Mouse (Mus musculus) kidney, postnatal 25 days (tissue): Measurements from ENCODE around the gene Tgoln1.

Experiments used
- DNase-seq, 2 experiments: peaks; one replicate each; pipeline ENCODE4 v3.0.0; 2021; ENCODE audit warnings: mixed read lengths in 2 of 2

Tgoln1 gene

DNA sequence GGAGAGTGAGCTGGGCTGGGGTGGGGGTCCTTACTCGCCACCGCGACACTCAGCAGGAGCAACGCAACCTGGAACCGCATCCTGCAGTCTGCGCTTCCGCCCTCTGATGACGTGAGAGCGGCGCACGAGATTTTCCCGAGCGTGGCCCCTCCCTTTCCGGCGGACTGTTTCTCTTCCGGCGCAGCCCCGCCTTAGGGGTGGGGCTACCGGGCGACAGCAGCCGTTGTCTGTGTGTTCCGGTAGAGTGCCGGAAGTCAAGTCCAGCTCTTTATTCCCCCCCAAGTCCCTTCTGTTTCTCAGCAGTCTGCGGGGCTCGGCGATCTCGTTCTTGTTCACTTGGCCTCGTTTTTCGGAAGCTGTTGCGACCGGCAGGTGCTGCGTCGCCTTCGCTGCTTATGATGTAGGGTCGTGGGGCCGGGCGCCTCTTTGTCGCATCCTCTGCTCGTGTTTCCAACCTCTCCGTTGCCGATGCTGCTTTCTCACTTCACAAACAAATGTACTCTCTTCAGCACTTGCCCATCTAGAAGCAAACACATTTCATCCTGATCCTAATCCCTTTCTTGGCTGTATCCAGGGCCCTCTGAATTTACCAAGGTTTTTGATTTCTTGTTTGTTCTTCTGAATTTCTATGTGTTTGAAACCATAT, at the start of gene Tgoln1:
Gene Tgoln1 (minus strand): TSS at position 358 of the 646 bp plus-strand sequence.
- peak; percentile 96 to 97 for DNase-seq

DNA sequence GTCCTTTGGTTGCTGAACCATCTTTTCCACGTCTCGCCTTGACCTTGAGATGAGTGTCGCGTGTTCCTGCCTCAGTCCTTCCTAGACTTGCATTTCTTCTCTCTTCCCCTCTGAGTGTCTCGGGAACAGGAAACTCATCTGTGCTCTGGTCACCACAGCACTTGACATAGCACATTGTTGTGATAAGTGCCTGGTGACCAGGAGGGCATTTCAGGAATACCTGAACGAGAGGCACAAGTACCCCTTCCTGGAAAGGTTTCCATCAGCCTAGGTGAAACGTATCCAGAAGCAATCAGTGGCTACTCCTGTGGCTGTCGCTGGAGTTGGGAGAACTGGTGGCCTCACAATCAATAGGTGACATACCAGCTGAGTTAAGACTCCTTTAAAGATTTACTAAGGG, 47.5 kb upstream of the Tgoln1 start:
- peak in 1 of 2 experiments; percentile 32 for DNase-seq

DNA sequence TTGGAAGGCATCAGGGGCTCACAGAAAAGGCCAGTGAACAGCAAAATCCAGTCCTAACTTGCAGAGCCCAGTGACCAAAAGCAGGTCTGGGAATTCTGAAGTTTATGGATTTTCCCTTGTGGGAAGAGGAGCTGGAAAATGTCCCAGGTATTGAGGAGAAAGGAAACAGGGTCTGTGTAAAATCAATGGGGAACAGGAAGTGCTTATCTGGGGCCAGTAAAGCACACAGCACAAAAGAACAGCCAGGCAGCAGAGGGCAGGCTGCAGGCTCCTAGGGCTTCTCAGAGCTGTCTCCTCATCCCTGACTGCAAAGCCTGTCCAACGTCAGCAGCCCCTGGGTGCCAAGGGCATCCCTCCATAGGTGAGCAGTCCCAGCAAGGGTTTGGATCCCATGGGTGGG, 46.2 kb upstream of the Tgoln1 start:
- DNase-seq, result peak in 1 of 2 experiments; percentile 62

DNA sequence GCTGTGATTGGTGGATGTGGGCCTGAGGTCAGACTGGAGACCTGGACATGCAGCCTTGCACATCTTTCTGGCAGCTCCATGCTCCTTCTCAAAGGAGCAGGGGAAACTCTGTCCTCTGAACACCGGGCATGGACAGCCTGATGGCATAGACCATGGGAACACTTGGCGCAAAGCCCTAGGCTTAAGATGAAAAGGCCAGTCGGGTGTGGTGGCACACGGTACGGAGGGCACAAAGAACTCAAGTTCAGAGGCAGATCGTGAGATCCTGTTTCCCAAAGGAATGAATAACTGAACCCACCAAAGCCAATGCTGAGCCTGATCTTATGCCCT, 43.6 kb upstream of the Tgoln1 start:
- DNase-seq, result peak; percentile 47 to 69

DNA sequence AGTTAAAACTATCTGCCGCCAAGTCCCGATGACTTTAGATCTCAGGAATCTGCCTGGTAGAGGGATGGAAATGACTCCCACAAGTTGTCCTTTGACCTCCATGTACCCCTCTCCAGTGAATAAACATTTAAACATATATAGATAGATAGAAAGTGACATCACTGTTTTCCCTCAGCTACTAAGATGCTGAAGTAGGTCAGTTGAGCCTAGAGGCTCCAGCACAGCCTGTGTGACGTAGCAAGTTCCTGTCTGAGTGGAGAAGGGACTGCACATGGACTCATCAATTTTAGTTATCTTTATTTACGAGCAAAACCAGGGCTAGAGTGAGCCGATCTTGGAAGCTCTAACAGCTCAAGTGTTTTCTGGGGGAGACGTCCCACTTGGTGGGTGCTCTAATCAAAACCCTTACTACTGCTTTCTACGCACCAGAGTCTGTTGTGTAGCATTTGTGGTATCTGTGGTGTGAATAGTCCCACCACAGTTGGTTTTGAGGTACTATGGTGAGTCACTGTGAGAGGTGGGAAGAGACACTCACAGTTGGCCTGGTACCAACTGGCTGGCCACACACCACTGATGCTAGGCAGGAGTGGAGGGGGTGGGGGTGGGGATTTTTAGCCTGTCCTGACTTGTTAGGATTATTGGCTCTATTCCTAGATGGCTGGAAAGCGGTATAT, 43.1 kb upstream of the Tgoln1 start:
- peak in 1 of 2 experiments; percentile 38 for DNase-seq

DNA sequence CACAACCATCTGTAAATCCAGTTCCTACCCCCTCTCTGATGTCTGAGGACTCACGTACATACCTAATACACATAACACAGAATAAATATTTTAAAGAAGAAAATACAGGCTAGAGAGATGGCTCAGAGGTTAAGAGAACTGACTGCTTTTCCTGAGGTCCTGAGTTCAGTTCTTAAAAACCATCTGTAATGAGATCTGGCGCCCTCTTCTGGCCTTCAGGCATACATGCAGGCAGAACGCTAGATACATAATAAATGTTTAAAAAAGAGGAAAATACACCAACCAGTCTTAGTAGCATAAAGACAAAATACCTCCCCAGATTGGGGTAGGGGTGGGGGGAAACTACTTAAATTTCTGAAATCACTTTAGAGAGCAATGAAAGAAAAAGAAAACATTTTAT, 41.2 kb upstream of the Tgoln1 start:
- DNase-seq, result peak in 1 of 2 experiments; percentile 33

DNA sequence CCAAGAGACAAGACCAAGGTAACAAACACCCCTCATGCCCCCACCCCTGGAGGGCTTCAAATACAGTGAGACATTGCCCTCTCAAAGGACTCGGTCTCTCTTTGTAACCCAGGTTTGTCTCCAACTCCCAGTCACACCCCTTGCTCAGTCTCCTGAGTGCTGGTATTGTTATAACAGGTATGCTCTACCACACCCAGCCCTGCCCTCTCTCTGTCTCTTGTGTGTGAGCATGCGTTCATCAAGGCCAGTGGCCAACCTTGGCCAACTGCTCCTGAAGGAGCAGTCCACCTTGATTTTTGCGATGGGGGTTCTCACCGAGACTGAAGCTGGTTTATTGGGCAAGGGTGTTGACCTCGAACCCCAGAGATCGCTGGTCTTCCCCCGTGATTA, 39.2 kb upstream of the Tgoln1 start:
- DNase-seq, result no peak

DNA sequence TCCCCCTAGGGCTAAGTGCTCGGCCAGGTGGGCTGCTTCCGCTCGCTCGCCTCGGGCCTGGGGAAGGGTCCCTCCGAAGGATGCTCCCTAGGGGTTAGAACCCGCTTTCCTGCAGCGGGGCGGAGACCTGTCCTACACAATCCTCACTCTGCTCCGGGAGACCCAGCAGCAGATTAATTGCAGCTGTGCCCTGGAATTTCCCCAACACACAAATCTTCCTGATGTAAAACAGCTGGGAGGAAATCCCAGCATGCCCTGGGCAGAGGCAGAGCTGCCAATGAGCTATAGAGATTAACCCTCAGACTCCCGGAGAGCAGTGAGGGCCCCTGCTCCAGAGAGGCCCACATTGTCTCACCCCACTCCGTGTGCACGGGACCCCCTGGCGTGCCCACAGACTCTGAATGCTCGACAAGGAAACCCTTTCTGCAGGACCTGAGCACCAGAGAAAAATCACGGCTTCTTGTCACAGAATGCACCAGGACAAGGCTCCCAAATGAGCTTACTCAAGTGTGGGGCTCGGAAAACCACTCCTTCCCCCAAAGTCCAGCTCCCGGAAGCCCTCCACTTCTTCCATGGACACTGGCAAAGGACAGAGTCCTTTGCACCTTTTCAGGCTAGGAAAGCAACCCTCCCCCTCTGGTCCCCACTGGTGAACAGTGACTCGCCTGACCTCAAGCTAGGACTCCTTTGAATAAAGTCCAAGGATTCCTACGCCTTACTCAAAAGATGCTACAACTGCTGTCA, 38.7 kb upstream of the Tgoln1 start:
- DNase-seq, result peak; percentile 82 to 86

DNA sequence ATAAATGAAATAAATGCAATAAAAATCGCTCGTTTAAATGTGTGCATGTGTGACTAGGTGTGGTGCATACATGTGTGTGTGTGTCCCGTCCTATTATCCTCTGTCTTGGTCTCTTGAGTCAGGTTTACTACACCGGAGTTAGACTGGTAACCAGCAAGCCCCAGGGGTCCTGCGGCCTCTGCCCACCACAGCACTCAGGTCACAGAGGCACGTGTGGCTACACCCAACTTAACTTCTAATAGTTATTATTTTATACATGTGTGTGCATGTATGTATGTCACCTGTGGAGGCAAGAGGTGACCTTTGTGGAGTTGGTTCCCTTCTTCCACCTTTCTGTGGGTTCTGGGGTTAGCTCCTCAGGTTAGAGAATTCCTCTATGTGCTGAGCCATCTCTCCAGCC, 37.6 kb upstream of the Tgoln1 start:
- DNase-seq, result no peak

DNA sequence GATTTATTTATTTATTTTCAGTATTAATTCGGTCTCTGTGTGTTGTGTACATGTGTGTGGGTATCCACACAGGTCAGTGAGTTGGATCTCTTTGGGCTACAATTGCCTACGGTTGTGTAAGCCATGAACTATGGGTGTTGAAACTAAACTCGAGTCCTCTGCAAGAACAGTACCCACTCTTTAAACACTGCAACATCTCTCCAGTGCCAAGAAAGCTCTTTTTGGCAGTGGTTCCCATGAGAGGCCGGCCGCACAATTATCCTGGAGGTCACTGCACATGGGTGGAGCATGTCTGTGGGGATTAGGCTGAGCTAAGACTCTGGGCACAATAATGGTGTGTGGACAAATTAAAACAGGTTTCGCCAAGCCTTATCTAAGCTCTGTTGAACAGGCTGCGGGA, 36.6 kb upstream of the Tgoln1 start:
- DNase-seq, result peak; percentile 62 to 68

DNA sequence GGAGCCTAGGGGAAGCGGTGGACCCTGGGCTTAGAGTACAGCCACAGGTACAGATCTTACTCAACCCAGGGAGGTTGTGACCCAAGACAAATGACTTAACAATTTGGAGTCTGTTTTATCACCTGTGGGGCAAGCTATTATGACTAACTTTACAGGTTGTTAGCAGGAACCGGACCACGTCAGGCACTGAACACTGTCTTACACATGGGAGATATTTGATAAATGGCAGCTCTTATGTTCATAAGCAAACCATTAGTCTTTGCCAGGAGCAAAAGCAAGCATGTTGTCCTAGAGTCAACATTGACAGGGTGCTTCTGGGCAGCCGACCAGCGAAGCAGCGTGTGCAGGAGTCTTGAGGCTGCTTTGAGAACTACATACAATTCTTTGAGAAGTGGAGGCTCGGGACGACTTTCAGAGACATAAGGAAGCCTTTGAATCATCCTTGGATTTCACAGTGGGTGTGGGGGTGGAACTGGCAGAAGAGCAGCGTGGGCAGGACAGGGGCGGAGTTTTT, 33.6 kb upstream of the Tgoln1 start:
- DNase-seq, result peak in 1 of 2 experiments; percentile 35

DNA sequence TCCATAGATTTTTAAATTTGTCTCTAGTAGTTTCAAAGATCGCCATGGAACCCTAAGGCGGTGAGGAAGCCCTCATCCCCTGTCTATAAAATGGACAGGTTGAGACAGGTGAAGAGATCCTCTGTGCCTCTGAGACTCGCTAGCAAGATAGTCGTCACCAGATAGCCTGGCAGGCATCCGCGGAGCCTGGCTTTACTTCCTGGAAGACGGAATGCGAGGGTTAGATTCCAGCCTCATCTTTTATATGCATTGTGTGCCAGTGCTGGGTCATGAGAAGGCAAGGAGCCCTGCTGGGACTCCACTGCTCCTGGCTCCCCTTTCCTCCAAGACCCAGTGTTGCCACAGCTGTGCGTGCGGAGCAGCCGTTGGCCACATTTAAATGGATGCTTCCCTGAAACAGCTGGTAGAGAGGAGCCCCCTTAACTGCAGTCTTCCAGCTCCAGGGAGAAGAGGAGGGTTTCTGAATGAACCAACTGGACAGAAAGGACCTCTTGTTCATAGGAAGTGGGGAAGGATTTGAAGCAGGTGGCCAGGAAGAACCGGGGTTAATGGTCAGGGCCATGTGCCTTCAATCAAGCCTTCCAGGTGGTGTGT, 31.3 kb upstream of the Tgoln1 start:
- DNase-seq, result no peak

DNA sequence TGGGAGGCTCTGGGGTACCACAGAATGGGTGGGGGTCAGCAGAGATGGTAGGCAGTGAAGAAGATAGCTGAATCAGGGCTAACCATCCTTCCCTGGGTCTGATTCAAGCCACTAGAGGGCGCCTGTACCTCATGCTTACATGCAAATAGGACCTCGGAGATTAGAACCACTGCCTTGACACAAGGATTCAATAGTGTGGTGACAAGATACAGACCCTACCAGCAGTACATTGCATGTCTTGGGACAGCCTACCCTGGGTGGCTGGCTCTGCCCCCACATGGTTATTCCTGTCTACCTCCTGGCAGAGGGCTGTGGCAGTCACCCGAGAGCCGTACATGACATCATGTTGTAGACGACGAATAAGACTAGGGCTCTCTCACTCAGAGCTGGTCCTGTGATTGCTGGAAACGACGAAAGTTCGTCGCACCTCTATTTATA, 30.6 kb upstream of the Tgoln1 start:
- DNase-seq, result peak; percentile 70 to 88

DNA sequence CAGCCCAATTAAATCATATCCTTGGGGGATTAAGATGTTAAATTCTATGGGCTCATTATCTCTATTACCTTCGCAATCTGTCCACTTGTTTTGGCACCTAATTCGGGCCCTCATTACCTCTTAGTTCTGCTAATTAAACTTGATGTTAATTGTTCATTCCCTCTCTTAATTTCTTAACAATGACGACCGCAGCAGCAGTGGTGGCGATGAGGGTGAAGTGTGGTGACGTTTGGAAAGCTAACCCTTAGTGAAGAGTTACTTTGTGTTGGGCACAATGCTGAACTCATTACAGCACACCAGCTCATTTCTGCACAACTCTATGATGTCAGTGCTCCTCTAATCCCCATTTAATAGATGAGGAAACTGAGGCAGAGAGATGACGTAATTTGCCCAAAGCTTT, 28.6 kb upstream of the Tgoln1 start:
- no peak for DNase-seq

DNA sequence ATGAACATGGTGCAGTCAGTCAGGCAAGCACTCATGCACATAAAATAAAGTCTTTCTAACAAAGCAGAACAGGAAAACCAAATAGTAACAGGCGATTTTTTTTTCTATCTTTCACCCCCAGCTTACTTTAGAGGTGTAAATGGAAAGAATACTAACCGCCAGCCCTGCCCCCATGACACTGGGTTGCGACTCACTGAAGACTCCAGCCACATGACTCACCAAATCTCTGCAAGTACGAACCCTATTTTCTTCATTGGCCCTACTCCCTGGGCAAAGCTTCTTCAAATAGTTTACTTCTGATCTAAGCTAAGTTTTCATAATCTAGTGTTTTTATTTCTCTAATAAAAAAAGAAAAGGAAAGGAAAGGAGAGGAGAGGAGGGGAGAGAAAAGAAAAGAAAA, 27.8 kb upstream of the Tgoln1 start:
- DNase-seq, result no peak

DNA sequence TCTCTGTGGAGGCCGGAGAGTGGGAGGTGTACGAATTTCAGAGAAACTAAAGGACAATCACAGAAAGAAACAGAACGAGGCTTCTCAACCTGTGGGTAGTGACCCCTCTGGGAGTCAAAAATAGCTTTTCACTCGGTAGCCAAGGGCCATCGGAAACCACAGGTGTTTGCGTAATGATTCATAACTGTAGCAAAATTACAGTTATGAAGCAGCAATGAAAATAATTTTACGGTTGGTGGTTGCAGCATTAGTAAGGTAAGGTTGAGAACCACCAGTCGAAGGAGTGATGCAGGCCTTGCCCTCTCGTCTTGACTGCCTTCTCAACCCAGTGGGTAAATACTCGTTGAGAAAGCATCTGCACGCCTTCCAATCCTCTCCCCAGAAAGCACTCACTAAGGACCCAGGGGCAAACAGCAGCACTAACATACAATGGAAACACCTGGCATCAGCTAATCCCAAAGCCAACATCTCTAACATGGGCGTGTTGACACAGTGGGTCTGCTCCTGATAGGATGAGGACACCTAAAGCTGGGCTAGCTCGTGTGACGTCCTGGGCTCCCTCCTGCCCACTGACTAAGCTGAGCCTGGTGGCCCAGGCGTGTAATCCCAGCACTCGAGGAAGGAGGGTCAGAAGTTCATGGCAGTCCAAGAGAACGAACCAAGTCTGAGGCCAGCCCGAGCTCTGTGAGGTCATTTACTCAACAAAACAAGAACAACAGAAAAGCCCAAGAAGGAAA, 24.6 kb upstream of the Tgoln1 start:
- no peak for DNase-seq

DNA sequence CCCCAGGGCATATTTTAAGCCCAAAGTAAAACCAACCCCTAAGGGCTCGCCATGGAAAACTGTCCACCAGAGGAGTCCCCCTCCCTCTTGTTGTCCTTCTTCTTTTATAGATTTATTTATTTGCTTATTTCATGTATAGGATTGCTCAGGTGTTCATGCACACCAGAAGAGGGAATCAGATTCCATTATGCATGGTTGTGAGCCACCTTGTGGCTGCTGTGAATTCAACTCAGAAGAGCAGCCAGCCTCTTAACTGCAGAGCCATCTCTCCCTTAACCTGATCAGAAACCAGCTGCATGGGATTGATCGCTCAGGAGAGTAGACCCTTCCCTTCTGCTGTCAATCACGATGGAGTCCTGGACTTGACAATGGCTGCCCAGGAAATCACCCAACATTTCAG, 20.1 kb upstream of the Tgoln1 start:
- DNase-seq, result peak in 1 of 2 experiments; percentile 54

DNA sequence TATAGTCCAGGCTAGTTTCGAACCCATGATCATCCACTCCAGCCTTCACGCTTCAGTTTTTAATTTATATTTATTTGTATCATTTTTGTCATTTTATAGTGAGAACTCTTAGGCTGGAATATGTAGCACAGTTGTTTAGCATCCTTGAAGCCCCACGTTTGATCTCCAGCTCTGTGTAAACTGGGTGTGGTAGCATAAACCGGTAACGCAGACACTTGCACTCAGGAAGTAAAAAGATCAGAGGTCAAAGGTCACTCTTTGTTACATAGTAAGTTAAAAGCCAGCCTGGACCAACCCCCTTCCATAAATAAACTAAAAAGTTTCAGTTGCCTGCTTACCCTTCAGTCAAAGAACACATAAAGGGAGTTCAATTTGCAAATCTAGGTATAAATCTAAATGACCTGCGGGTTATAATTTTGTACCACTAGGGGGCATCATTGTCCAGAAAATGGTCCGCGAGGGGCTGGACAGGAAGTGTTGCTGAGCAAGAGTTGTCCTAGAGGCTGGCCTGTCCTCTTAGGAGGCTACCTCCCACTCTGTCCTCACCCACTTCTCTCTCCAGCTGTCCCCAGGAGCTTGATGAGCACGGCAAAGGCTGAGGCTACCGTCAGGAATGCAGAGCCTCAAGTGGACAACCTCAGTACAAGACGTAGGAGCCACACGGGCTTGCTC, 19.1 kb upstream of the Tgoln1 start:
- DNase-seq, result peak; percentile 67 to 74

DNA sequence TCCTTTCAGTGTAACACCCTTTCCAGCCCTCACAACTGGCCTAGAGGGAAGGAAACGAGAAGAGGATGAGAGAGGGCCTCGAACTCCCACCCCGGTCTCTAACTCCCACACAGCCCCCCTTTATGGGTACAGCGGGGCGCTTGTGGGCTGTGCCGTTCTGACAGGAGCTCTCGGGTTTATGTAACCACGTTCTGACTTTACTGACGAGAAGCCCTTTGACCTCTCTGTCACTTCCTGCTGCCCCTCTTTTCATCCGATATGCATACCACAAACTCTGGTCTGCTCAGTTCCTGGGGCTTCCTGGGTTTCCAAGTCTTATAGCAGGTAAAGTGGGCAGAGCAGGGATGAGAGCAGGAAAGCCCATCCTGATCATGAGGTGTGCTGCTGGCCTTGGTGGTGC, 17.5 kb upstream of the Tgoln1 start:
- no peak for DNase-seq

DNA sequence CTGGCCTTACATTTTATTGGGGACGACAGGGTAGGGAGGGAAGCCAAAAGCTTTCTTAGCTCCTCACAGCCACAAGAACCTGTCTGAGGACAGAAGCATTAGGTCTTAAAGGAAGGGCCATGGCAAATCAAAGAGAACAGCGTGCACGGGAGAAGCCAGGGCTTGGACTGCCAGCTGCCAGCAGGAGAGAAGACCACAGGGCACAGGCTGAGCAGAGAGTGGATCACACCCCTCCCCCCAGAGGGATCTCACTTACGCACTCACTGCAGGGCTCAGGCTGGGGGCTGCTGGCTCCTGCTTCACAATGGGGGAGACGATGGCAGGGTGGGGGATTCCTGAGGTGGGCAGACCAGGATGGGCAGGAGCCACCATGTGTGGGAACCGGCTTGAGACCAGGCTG, 14.9 kb upstream of the Tgoln1 start:
- no peak for DNase-seq

DNA sequence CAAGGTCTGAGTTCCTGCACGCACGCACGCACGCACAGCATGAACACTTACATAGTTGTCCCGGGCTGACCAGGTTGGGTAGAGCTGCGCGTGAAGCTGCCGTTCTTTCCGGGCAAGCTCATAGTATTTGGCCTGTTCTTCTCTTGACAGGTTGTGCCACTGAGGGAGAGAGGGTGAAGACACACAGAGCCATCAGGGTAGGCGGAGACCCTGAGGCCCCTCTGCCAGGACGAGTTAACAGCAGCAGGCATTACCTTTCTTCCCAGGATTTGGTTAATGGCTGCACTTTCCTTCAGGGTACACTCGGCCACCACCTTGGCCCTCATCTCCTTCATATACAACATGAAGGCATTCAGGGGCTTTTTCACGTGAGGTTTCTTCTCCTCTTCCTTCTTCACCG, 14.2 kb upstream of the Tgoln1 start:
- peak in 1 of 2 experiments; percentile 33 for DNase-seq

DNA sequence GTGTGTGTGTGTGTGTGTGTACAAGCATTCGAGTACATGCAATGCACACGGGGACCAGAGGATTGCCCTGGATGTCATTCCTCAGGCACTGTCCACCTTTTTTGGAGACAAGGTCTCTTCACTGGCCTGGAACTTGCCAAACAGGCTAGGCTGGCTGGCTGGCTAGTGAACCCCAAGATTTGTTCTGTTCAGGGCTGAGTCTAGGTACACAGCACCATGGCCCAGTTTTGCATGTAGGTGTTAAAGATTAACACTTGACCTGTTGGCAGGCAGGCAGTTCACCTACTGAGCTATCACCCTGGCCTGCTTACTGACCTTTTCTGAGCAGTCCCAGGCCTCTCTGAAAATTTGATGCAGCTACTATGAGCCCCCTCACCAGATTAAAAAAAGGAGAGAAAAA, 13.6 kb upstream of the Tgoln1 start:
- peak; percentile 71 to 85 for DNase-seq
